In genomic region chr10:88604943-88605342, GRCm38 (mm10) we compare ENCODE assay signal across 10 mouse cellular contexts. TPM values are rescaled to one million over a fixed set of nuclear protein-coding genes. Genes with fewer than 3 reads are reported as not detected.
A peak's percentile ranks its signal among the peaks of the same experiment; 100 is the strongest.
DNase-seq lines count a peak whose midpoint lies in the region; ATAC-seq and TF ChIP-seq lines count a peak whose summit lies in the region.
"Had no signal": no experiment of that assay in that cellular context is flagged by ENCODE, and none has a peak within 500 bp of the region (broad histone marks: within the 10 kb centered on the region; RNA-seq: fewer than 3 reads in every experiment).

Gene Mybpc1, minus strand, starts transcription at chr10:88605152.

- no peak within 1 kb of the TSS for H3K9ac ChIP-seq in liver, embryonic 12.5 days
- H3K9ac ChIP-seq in embryonic facial prominence, embryonic 15.5 days, result no peak within 1 kb of the TSS
- no peak within 1 kb of the TSS for H3K9ac ChIP-seq in hindbrain, postnatal 0 days (replicated peaks; ENCODE audit: low read length)
- no peak within 1 kb of the TSS for H3K9ac ChIP-seq in neural tube, embryonic 15.5 days (replicated peaks)
- H3K9ac ChIP-seq: liver, embryonic 14.5 days had no signal

- WGBS in liver, embryonic 12.5 days (ENCODE audit: insufficient replicate concordance), result 51% methylated on average over 16 of the region's 16 CpGs
- WGBS in embryonic facial prominence, embryonic 15.5 days, result 25% methylated on average over 16 of the region's 16 CpGs
- WGBS in hindbrain, postnatal 0 days, result 19% methylated on average over 16 of the region's 16 CpGs
- WGBS in neural tube, embryonic 15.5 days, result 24% methylated on average over 16 of the region's 16 CpGs

- H3K9me3 ChIP-seq in liver, embryonic 12.5 days (replicated peaks), result no peaks in the 10 kb centered on the region
- no peaks in the 10 kb centered on the region for H3K9me3 ChIP-seq in embryonic facial prominence, embryonic 15.5 days (replicated peaks)
- H3K9me3 ChIP-seq in hindbrain, postnatal 0 days (ENCODE audit: low read length), result no peaks in the 10 kb centered on the region
- H3K9me3 ChIP-seq in neural tube, embryonic 15.5 days (replicated peaks), result no peaks in the 10 kb centered on the region

- H3K36me3 ChIP-seq in liver, embryonic 12.5 days, result no peaks in the 10 kb centered on the region
- no peaks in the 10 kb centered on the region for H3K36me3 ChIP-seq in embryonic facial prominence, embryonic 15.5 days
- H3K36me3 ChIP-seq in hindbrain, postnatal 0 days (ENCODE audit: insufficient read depth, low read length), result no peaks in the 10 kb centered on the region
- H3K36me3 ChIP-seq in neural tube, embryonic 15.5 days, result no peaks in the 10 kb centered on the region

- no peak for TF ChIP-seq CTCF in hindbrain, postnatal 0 days (IDR thresholded peaks at IDR 0.05; ENCODE audit: low read depth)

- no peaks in the 10 kb centered on the region for H3K4me1 ChIP-seq in liver, embryonic 12.5 days
- H3K4me1 ChIP-seq in embryonic facial prominence, embryonic 15.5 days, result no peaks in the 10 kb centered on the region; the same call in 1 of the 2 replicates
- H3K4me1 ChIP-seq in hindbrain, postnatal 0 days (ENCODE audit: insufficient read depth, low read length), result no peaks in the 10 kb centered on the region
- 0 out of 2 replicates have a peak, but pooled peaks cover 6% of the 10 kb centered on the region for H3K4me1 ChIP-seq in neural tube, embryonic 15.5 days

- H3K4me2 ChIP-seq in liver, embryonic 12.5 days, result no peak within 1 kb of the TSS
- H3K4me2 ChIP-seq in embryonic facial prominence, embryonic 15.5 days (replicated peaks), result 0 out of 2 replicates have a peak within 1 kb of the TSS, but pooled peaks have one; percentile 15
- peak within 1 kb of the TSS; percentile 31 for H3K4me2 ChIP-seq in hindbrain, postnatal 0 days (ENCODE audit: low read depth, low read length)
- peak within 1 kb of the TSS; percentile 42 for H3K4me2 ChIP-seq in neural tube, embryonic 15.5 days

- no peak for ATAC-seq in liver, embryonic 12.5 days
- peak; percentile 65; the same call in 1 of the 2 replicates for ATAC-seq in embryonic facial prominence, embryonic 15.5 days (ENCODE audit: insufficient number of reproducible peaks, low FRiP score, low TSS enrichment, low read depth)
- no peak for ATAC-seq in hindbrain, postnatal 0 days
- ATAC-seq in neural tube, embryonic 15.5 days (ENCODE audit: low FRiP score), result no peak

- no peak within 1 kb of the TSS for H3K27ac ChIP-seq in liver, embryonic 12.5 days
- H3K27ac ChIP-seq in embryonic facial prominence, embryonic 15.5 days (replicated peaks), result peak within 1 kb of the TSS; percentile 23; the same call in 1 of the 2 replicates
- H3K27ac ChIP-seq in hindbrain, postnatal 0 days, result no peak within 1 kb of the TSS
- no peak within 1 kb of the TSS for H3K27ac ChIP-seq in neural tube, embryonic 15.5 days (replicated peaks)
- H3K27ac ChIP-seq: liver, embryonic 14.5 days had no signal

- no peak within 1 kb of the TSS for H3K4me3 ChIP-seq in liver, embryonic 12.5 days
- peak within 1 kb of the TSS; percentile 3; the same call in 1 of the 2 replicates for H3K4me3 ChIP-seq in embryonic facial prominence, embryonic 15.5 days (replicated peaks)
- peak within 1 kb of the TSS; percentile 16; the same call in 1 of the 2 replicates for H3K4me3 ChIP-seq in hindbrain, postnatal 0 days (ENCODE audit: low read length)
- H3K4me3 ChIP-seq in neural tube, embryonic 15.5 days (replicated peaks), result no peak within 1 kb of the TSS
- H3K4me3 ChIP-seq: erythroblast, embryonic 14.5 days had no signal

- peak; percentile 10 for DNase-seq in liver
- DNase-seq in hindbrain, postnatal 0 days (ENCODE audit: low spot score), result peak; percentile 33
- no peak for DNase-seq in testis, postnatal 10 days (ENCODE audit: low spot score)
- no peak for DNase-seq in natural killer cell, adult 2 months (ENCODE audit: low spot score in 2 of 2)

- H3K27me3 ChIP-seq in liver, embryonic 12.5 days (replicated peaks), result no peaks in the 10 kb centered on the region
- no peaks in the 10 kb centered on the region for H3K27me3 ChIP-seq in embryonic facial prominence, embryonic 15.5 days
- no peaks in the 10 kb centered on the region for H3K27me3 ChIP-seq in hindbrain, postnatal 0 days (ENCODE audit: insufficient read depth, low read length)
- no peaks in the 10 kb centered on the region for H3K27me3 ChIP-seq in neural tube, embryonic 15.5 days (replicated peaks)

RNA-seq across cellular contexts. Expression of gene Mybpc1, which starts in this region (rescaled TPM):
- 0.46 and 0.48 TPM in 2 replicates for polyA plus RNA-seq in liver, embryonic 12.5 days (2016; fragmentation: Nextera tagmentation; extraction: Ambion mirVana)
- 46.6 and 56.5 TPM in 2 replicates for polyA plus RNA-seq in embryonic facial prominence, embryonic 15.5 days (2015; fragmentation: Nextera tagmentation; extraction: Ambion mirVana)
- total RNA-seq in hindbrain, postnatal 0 days (2014; rRNA removed), result 5.5 and 6.2 TPM in 2 replicates
- polyA plus RNA-seq in hindbrain, postnatal 0 days (2015; fragmentation: Nextera tagmentation; extraction: Ambion mirVana), result 3.7 and 4.2 TPM in 2 replicates
- polyA plus RNA-seq in neural tube, embryonic 15.5 days (2015; fragmentation: Nextera tagmentation; extraction: Ambion mirVana), result 9.5 and 12.6 TPM in 2 replicates
- polyA plus RNA-seq: erythroblast, embryonic 14.5 days; small intestine, adult 2 months had no signal

Comparison
In these comparisons a context has a peak if more than half of its experiments do, and no peak if none do; other contexts are left out.
1. DNase-seq: peak in liver (single experiment) and hindbrain, postnatal 0 days (single experiment); none in testis, postnatal 10 days (single experiment) and natural killer cell, adult 2 months (0 of 2).
2. H3K4me3 ChIP-seq: peak in embryonic facial prominence, embryonic 15.5 days (single experiment) and hindbrain, postnatal 0 days (single experiment); none in liver, embryonic 12.5 days (single experiment) and neural tube, embryonic 15.5 days (single experiment).